Mouse (Mus musculus) testis, postnatal 10 days (tissue): ENCODE data around the gene Mtus2.
A peak's percentile ranks its signal among the peaks of the same experiment; 100 is the strongest.
"Not testable (repeated sequence)": the region's sequence is repeated elsewhere in the genome, so short reads cannot be mapped to it uniquely, and the experiment has no call there.

Source experiments
- DNase-seq: peaks from one replicate; pipeline ENCODE4 v3.0.0; 2021; ENCODE audit warnings: low spot score

The Mtus2 gene

DNA sequence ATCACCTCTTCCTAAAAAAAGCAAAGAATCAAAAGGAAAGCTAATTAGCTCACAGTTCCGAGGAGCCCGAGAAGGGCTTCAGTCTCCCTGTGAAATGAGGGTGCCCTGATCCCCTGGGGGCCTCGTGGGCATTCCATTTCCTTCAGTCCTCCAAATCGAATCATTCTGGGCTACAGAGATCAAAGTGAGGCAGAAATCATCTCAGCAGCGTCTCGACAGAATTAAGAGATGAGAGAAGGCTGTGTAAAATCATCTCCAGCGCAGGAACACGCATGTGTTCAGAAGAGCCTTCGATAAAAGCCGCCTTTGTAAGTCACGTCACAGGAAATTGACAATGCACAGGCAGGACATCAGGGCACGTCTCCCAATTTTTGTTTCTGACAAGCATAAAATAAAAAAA, 167.2 kb downstream of the Mtus2 start:
- DNase-seq = no peak

DNA sequence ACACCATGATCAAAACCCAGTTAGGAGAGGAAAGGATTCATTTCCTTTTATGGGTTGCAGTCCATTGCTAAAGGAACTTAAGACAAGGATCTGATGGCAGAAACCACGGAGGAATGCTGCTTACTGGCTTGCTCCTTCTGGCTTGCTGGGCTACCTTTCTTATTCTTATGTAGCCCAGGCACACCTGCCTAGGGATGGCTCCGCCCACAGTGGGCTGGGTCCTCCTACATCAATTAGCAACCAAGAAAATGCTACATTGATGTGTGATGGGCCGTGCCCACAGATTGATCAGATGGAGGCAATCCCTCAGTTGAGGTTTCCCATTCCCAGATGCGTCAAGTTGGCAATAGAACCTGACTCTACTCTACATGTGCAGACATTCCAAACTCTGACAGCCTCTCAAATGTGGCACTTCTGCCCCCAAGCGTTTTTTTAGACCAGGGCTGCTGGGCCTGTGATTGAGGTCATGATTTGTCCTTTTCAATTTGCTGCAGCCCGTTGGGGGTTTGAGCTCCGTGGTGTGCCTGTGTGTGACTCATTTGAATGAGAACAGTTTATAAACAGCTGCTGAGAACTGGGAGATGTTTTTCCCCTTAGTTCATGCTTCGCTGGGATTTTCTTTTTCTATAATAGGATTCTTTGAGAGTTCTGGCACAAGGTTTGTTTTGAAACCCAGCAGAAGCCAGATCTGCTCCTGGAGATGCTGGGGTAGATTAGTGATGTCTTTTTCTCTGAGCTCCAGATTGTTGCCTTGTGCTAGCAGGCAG, 173.8 kb downstream of the Mtus2 start:
- DNase-seq = no peak

DNA sequence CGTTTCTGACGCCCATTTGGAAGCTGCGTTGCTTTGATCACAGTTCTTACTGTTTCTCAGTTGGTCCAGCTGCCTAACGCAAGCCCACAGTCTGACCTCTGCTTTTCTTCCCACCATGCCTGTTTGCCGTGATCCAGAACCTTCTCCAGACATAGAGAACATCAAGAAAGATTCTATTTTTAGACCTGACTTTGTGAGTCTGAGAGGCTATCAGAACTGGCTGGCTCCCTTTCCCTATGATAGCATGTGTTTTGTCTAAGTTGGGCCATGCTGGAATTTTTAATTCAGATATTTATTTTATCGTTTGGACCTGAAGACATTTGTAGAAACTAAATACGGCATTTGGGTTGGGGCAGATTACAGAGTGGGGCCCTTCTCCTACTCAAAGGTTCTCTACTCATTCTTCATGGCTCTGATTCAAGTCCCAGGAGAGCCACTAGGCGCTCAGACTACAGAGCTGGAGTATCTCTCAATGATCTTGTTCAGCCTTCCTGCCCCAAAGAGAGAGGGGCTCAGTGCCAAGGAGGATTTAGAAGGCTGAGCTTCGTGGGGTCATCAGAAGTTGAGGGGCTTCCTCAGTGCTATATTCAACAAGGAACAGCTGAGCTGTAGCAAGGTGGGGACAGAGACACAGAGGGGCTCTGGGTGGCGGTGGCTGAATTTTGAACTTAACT, 174.5 kb downstream of the Mtus2 start:
- DNase-seq = no peak

DNA sequence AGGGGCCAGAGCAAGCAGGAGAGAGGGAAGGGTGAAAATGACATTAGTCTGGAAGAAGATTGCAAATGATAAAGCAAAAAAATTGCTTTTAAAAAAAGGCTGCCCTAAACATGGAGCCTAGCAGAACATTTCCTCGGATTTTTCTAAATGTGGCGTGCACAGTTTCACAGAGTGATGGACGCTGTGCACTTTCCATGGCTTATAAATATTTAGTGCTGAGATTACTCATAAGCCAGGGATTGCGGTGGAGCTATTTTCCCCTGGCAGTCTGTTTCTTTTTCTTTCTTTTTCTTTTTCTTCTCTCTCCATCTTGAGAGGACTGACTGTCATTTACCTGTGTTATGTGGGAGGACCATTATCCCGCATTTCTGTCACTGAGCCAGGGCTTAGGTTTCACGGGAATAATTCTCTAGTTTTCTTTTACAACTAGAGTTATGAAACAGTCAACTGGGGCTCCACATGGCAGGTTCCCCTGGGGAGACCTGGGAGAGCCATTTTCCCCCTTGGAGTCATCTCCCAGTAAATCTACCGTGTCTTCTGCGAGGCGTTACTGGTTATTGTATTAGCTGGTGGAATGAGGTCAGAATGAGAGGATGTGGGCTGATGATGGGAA, 176.4 kb downstream of the Mtus2 start:
- no peak for DNase-seq

DNA sequence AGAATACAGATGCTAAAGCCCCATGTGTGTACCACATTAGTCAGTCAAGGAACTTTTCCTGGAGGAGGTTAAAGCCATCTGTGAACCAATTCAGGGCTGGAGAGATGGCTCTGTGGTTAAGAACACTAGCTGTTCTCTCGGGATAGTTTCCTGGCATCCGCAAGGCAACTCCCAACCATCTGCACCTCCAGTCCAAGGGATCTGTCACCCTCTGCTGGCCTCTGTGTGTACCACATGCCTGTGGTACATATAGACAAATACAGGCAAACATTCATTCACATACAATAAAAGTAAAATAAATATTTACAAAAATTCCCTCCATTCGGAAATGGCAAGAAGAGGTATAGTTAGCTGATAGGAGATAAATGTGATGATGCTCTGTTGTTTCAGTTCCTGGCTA, 184.5 kb downstream of the Mtus2 start:
- no peak for DNase-seq

DNA sequence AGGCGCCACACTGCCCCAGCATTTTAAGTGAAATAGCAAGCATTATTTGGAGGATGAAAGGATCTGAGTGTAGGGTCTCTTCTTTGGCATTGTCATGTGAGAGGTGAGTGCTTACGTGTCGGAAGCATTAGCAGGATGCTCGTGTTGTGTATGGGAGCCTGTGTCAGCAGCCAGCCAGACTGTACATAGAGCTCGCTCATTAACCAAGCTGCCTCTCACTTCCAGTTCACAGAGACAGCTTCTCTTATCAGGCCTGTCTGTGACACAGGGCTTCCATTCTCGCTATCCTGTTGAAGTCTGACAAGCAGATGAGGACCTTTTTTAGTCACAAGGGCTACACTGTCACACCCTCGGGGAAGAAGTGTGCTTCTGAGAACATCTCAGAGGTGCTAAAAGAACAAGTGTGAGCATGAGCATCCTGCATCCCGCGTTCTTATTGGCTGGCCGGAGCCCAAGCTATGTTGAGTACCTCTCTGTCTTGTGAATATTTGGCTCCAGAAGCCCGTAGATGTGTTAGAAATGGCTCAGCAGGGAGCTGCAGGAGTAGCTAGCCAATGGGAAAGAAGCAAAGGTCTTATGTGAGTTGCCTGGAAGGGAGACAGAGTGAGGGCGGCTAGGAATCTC, 189.2 kb downstream of the Mtus2 start:
- no peak for DNase-seq

DNA sequence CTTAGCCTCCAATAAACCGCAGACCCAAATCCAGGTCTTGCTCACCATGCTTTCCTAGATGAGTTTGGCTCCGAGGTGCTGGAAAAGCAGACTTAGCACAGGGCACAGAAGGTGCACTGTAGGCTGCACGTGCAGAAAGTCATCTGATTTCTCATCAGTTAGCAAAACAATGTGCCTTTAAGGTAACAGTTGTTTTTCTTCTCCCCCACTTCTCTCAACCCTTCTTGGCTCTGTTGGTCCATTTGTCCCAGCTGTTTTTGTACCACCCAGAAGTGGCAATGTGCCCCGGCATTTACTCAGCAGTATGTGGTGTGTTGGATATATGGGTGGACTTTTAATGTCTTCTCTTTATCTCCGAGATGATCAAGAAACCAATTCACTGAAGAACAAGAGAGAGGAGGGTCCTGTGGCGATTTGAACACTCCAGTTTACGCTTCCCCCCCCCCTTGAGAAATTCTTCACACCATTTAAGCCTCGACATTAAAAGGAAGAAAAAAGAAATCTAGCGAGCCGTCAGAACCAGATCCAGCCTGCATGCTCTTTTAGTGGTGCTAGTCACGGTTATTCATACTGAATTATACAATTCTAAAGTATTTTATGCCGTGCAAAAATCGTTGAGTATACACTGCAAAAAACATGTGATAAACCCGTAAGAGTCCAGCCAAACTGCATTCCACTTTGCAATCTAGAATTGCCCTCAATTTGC, 194.9 kb downstream of the Mtus2 start:
- DNase-seq = no peak

DNA sequence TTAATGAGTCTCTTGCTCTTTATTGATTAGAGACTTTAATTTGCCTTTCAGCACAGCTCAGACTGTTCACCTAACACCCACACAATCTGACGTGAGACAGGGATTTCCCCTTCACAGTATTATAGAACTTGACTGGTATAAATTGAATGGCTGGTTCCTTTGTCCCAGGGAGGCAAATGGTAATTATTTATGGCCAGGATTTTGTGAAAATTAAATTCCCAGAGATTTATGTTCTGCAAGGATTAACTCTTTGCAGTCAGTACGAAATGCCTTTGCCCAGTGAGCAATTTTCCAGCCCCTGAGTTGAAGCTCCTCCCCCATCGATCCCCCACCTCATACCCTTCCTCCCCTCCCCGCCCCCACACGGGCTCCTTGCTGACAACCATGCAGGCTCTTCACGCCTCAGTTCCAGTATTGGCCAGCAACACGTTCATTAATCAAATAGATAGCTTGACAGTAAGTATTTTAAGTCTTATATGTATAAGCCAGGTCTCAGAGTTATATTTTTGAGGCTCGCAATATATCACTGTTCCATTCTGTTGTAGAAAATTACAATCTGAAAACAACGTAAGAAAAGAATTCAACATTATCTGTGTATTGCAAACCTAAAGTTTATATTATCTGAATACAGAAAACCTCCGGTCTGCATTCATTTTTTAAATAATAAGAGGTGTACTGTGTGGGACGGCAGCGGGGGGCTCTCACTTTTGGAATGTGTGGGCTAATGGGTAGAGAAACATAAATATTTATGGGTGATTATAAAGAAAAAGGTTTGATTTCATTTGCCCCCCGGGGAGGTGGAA, 195.7 kb downstream of the Mtus2 start:
- peak; percentile 44 for DNase-seq

DNA sequence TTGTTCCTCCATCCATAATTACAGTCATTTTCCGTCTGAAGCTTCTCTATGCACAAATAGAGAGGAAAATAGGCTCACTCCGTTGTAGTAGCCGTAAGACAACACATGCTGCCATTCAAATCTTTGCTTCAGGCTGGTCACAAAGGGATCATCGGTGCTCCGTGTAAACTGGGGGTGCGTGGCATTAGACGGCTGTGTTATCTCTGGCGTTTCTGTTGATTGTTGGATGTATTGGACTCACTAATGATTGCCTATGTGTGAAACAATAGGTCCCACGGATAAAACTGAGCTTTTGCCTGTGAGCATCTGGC, 196.2 kb downstream of the Mtus2 start:
- no peak for DNase-seq

DNA sequence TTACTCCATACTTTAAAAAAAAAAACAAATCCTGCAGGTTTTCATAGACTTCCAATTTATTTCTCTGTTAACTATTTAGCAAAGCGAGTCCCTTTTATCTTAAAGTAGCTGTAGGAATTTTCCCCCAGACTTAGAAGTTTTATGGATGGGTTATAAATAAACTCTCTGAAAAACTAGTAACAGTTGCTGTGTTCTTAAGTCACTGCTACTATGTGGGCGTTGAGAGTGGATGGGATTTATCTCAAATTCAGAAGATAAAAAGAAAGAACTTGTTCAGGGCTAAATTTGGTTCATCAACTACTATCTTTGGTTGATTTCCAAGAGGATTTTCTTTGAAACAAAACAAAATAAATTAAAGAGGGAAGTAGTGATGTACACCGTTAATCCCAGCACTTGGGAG, 197.6 kb downstream of the Mtus2 start:
- no peak for DNase-seq

DNA sequence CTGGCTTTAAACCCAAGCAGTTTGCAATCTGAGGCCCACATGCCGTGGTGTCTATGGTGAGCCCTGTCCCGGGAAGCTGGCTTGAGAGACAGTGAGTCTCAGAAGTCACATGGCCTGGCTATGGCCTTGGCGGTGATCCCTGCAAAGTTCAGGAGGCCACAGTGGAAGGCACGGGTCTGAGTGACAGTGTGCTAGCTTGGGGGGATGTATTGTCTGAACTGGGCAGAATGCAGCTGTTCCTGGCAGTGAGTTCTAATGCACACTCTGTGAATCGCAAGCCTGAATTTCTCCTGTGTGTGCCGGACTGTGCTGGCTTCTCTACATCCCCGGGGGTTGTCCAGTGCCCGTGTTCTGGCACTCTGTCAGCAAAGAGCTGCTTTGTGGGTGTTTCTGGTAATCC, 202.2 kb downstream of the Mtus2 start:
- no peak for DNase-seq

DNA sequence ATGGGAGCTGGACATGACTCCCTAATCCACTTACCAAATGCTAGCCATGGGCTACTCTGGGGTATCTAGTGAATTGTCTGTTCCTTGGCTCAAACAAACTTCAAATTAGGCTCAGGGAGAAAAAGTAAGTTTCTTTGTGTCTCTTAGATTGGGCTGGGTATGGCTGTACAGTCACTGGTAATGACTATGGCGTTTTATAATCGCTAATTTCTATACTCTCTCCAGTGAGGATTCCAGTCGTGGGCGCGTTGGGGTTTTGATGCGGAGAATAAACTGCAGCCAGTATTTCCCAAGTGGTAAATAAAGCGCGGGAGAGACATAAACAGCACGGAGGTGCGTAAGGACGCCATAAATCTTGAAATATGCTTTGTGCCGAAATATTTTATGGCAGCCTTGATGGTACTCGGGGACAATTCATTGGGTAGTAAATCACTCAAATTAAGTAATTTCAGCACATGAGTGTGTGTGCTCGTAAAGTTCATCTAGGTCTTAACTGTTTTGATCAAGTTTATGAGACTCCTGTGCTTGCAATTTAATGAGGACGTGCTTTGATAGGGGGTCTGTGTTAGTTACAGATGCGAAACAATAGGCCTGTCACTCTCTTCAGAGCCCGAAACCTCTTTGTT, 203.5 kb downstream of the Mtus2 start:
- DNase-seq = no peak

DNA sequence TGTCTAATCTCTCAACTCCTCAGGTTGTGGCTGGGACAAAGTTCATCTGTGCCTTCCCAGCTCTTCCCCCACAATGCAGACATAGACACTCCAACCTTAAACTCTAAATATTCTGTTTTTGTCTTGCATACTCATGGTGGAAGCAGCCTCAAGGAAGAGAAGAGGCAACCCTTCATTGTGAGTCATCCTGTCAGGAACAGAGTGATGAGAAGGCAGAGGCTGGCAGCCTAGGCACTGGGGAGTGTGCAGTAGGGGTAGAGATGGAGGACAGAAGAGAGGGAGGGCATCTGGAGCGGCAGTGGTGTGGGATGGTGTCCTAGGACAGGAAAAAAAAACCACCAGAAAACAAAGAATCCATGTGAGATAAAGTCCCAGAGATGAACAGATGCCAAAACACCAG, 208.0 kb downstream of the Mtus2 start:
- no peak for DNase-seq

DNA sequence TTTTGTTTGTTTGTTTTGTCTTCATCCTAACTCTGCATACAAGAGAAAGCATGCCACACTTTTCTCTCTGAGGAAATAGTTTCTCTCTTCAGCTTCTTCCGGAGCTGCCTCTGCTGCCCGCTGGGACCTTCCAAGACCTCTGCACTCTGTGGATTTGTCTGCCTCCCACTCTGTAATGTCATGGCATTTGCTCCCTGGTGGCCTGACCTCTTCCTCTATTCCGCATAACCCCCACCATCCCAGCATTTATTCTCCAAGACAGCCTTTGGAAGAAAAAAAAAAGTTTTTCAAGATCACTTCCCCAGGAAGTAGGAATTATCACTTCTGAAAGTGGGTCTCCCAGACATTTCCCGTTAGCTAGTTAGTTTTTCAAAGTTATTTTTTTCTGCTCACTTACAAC, 218.0 kb downstream of the Mtus2 start:
- no peak for DNase-seq

DNA sequence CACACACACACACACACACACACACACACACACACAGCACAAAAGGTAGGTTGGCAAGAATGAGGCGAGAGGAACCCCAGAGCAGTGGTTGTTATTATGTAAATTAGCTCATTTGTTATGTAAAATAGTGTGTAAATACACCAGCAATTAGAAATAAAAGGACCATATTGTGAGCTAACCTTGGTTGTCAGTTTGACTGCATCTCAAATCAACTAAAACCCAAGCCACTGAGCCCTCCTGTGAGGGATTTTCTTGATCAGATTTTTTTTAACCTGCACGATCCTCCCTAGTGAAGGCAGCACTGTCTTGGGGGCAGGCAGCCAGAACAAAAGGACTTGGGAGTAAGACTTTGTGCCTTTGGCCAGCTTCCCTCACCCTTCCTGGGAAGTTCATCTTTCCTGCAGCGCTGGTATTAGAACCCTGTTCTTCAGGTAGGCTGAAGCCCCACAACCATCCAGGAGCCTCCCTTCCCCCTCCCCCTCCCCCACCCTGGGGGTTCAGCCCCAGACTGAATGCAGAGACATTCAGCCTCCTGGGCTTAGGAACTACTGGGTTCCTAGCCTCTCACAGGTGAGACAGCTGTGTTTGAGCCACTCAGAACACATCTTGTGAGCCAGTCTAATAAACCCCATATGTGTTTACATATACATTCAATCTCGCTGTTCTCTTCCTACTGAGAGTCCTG, 218.8 kb downstream of the Mtus2 start:
- DNase-seq = no peak

DNA sequence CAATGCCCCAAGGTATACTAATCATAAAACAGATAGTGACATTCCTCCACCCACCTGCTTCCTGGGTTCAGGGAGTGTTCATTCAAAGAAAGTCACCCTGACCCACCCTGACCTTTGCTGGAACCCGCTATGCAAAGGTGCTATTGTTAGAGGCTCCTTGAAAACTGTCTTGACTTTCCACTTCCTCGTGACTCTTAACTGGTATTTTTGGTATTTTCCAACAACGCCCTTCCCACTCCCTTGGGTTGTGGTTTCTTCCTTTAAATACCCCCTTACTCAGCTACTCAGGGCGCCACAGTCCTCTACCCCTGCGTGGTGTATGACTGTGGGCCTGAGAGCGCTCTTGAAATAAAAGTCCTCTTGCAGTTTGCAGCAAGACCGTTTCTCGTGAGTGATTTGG, 219.4 kb downstream of the Mtus2 start:
- not testable (repeated sequence) for DNase-seq

DNA sequence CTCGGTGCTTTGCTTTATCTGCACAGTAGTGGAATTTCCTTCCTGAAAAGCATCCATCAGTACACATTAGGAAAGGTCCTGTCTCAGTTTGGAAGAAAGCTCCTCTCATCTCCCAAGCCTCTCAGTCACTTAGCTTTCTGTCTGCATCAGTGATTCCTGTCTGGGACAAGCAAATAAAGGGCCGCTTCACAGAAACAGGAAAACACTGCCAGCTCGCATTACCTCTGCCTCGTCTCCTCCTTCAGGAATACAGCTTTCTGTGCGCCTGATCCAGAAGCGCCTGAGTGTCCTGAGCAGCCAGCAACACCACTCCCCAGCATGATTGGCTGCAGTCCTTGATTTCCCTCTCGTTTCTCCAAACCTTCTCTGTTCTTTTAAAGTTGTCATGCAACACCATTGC, 222.1 kb downstream of the Mtus2 start:
- no peak for DNase-seq

DNA sequence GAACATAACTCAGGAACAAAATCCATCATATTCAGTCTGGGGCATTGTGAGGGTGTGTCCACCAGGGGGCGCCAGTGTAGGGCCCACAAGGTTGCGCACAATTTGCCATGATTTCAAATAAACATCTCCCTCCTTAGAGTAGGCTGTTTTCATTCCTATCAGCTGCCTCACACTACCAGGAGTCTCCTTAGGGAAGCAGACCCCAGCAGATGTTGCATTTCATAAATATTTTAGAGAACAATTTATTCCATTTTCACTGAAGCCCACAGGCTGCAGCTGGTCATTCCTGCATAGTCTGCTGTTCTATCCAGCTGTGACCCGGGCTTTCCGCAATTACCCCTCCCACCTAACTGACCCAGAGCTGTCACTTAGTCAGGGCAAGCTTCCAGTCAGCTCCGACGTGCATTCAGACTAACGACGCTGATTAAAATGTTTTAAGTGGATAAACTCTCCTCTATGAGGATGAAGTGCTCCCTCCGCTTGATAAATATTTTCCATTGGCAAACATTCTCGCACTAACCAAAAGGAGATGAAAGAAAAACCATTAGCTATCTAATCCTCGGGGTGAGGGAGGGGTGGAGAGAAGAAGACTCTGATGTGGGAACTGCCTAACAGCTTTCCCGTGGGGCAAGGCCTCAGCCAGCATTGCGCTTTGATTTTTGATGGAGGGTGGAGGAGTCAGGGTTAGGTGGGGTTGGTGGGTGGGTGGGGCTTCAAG, 223.6 kb downstream of the Mtus2 start:
- DNase-seq = peak; percentile 65

DNA sequence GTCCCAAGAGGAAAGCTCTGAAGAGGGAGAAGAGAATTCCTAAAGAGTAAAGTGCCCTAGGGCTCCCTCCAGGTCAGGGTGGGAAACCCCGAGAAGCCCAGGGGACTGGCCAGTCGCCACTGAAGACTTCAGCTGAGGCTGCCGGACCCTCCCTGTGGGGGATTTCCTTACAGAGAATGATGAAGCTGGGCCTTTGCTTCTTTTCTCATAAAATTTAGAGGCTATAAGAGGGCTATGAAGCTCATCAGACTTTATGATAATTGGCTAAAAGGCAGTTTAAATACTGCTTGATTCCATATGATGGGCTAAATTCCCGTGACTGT, 224.1 kb downstream of the Mtus2 start:
- no peak for DNase-seq

DNA sequence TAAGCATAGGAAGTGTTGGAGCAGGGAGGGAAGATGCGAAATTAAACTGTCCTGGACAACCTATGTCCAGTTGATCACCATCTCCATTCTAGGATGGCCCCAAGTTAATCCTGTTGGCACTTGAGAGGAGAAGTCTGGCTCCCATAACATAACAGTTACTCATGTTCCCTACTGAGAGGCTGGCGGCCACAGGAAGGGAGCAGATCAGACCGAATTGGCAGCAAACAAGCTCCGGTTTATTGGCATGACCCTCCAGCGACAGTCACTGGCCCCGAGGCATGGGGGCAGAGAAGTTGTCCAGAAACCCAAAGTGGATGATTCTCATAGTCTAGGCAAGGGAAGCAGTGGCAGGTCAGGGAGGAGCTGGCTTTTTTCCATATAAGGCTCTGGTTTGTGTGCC, 224.8 kb downstream of the Mtus2 start:
- no peak for DNase-seq
